Mouse (Mus musculus): Measurements from ENCODE around the gene Tnfsf13.

Gene Tnfsf13

DNA sequence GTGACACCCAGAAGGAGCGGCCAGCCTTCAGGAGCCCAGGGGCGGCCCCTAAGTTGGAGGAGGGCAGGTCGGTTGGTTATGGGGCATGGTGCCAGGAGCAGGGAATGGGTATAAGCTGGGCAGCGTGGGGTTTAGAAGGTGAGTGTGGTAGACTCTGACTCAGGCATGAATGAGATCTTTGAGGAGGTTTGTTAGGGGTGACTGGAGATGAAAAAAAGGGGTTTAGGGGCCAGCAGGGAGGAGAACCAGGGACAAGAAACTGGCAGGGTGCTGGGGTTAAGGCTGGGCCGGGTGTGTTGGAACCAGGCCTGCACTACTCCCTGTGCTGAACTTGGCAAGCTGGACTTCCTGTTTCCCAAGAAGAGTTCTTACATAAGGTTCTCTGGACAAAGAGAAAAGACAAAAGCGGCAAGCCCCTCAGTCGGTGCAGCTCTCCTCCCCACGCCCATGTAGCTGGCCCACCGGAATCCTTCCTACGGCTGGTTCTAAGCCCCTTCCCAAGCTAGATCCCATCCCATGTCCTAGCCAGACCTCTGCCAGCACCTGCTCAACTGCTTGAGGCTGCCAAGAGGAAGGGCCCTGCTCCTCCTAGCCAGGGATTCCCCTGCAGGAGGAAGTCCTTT lies at the start of gene Tnfsf13:
Gene Tnfsf13, minus strand, starts transcription at position 259 of the 623 bp plus-strand sequence.
- CTCF ChIA-PET, result interaction anchor here (0.5 kb wide), 1 partner anchor 27 kb away, joined by 3 read pairs; no protein-coding TSS in a partner anchor

DNA sequence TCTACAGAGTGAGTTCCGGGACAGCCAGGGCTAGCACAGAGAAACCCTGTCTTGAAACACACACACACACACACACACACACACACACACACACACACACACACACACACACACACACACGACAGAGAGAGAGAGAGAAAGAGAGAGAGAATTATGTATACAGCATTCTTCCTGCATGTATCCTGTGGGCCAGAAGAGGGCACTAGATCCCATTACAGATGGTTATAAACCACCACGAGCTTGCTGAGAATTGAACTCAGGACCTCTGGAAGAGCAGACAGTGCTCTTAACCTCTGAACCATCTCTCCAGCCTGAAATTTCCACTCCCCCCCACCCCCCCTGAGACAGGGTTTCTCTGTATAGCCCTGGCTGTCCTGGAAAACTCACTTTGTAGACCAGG lies 45.8 kb upstream of the Tnfsf13 start:
- CTCF ChIA-PET, result interaction anchor here (0.6 to 0.9 kb wide), 4 partner anchors 8 to 204 kb away, joined by 3 to 7 read pairs (median 4); partner anchors contain the start of gene Ybx2

DNA sequence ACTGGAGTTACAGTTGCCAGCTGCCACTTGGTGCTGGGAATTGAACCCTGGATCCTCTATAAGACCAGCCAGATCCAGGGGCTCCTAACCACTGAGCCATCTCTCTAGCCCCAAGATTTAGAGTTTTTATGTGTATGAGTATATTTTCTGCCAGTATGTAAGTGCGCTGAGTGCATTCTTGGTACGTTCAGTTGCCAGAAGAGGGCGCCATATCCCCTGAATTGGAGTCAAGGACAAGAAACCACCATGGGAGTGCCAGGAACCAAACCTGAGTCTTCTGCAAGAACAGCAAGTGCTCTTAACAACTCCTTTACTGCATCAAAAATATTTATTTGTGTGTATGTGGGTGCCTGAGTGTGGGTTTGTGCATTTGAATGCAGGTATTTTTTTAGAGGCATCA lies 43.5 kb upstream of the Tnfsf13 start:
- CTCF ChIA-PET, result interaction anchor here (0.6 to 0.8 kb wide), 4 partner anchors 27 to 461 kb away, joined by 3 read pairs; no protein-coding TSS in a partner anchor

DNA sequence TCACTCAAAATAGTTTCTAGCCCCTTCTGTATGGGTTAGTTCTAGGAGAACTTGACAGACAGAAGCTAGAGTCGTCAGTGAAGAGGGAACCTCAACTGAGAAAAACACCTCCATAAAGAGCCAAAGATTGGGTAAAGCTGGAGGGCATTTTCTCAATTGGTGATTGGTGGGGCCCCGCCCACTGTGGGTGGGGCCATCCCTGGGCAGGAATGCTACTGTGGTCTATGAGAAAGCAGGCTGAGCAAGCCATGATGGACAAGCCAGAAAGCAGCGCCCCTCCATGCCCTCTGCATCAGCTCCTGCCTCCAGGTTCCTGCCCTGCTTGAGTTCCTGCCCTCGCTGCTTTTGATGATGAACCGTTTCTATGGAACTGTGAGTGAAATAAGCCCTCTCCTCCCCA lies 40.4 kb upstream of the Tnfsf13 start:
- CTCF ChIA-PET, result no interaction called here

DNA sequence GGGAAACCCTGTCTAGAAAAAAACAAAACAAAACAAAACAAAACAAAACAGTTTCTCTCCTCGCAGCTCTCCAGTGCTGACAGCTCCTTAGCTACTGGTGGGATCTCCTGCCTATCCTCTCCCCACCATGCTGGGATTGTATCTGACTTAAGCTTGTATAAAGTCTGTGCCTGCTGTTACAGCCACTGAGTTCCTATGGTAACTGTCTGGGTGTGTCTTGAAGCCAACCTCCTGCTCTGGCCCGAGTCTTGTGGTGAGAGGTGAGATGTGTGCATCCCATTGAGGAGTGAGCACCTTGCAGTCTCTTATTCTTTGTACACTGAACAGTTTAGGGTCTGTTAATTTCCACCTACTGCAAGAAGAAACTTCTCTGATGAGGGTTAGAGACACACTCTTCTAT lies 37.5 kb upstream of the Tnfsf13 start:
- CTCF ChIA-PET, result no interaction called here

DNA sequence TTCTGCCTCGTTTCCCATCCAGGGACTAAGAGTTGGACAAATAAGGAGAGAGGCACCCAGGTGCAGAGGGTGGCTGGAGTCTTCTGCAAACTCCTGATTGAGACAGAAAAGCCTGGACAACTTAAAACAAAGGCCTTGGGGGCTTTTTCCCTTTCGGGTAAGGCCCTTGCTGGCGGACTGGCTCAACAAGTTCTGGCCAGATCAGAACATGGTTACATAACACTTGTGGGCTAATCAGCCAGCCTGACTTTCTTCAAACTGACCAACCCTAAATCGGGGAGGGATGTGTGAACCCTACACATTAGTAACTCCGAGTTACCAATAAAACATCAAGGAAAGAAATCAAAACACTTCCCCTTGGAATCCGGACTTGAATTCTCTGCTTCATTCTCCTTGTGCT lies 35.3 kb upstream of the Tnfsf13 start:
- CTCF ChIA-PET, result interaction anchor here (0.6 kb wide), 1 partner anchor 155 kb away, joined by 9 read pairs; no protein-coding TSS in a partner anchor

DNA sequence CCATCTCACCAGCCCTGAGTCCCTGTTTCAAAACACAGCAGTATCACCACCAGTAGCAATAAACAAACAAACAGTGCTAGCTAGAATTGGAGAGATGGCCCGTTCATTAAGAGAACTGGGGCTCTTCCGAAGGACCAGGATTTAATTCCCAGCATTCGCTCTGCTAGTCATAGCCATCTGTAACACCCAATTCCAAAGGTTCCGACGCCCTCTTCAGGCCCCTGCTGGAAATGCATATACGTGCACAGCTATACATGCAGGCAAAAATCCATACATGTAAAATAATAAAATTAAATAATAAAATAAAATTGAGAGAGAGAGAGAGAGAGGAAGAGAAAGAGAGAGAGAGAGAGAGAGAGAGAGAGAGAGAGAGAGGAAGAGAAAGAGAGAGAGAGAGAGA lies 33.8 kb upstream of the Tnfsf13 start:
- CTCF ChIA-PET, result interaction anchor here (0.7 kb wide), 1 partner anchor 68 kb away, joined by 4 read pairs; no protein-coding TSS in a partner anchor

DNA sequence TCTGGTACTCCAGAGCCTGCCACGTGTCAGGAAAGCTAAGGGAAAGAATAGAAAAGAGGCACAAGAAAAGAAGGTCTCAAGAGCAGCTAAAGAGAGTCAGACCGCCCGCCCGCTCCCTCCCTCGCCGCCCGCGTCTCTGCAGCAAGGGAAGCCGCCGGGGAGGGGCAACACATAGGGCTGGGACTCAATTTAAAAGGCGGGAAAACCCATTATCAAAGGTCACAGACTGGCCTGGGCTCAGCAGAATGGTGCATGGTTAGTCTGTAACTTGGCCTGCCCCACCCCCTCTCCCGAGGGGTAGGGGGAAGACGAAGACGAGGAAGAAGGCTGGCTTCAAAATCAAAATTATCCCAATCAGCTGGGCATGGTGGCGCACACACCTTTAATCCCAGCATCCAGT lies 33.1 kb upstream of the Tnfsf13 start:
- CTCF ChIA-PET, result no interaction called here

DNA sequence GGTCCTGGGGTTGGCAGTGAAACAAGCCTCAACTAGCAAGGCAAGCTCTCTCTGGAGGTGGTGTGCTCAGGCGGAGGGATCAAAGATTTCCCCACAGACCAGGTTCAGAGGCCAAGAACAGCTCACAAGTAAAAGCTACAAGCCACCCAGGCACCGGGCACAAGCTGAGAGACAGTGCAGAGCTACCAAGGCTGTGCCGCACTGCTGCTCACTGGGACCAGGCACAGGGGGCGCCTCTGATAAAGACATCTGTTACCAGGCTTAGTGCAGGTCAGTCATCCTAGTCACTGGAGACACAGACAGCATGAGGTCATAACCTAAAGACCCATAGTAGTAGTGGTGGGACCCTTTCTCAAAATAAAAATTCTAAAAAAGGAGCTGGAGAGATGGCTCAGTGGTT lies 31.4 kb upstream of the Tnfsf13 start:
- CTCF ChIA-PET, result no interaction called here

DNA sequence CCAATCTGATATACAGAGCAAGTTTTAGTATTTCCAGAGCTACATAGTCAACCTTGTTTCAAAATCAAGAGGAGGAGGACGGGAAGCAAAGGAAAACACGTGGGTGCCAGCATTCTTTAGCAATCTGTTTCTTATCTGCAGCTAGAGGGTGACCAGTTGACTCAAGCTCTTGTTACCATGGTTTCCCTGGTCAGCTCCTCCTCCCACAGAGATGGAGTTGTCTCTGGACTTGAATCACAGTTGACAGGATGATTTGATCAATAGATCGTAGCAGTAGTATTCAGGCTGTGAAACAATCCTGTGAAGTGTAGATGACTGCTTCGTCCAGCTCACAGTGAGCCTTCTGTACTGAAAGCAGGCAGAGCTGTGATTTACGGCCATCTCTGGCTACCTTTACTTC lies 30.3 kb upstream of the Tnfsf13 start:
- CTCF ChIA-PET, result interaction anchor here (0.6 kb wide), 1 partner anchor 161 kb away, joined by 3 read pairs; no protein-coding TSS in a partner anchor

DNA sequence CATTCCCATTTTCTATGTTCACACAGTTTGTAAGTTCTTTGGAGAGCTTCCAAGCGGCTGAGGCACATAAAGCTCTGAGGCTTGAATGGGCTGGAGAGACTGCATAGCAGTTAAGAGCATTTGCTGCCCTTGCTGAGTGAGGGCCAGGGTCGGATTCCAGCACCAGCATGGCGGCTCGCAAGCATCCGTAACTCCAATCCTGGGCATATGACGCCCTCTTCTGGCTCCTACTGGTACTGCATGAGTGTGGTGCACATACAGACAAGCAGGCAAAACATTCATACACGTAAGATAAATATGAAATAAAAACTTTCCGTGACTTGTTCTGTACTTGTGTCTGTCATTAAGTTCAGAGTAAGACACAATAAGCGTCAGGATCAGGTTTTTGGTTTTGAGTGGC lies 29.9 kb upstream of the Tnfsf13 start:
- CTCF ChIA-PET, result no interaction called here

DNA sequence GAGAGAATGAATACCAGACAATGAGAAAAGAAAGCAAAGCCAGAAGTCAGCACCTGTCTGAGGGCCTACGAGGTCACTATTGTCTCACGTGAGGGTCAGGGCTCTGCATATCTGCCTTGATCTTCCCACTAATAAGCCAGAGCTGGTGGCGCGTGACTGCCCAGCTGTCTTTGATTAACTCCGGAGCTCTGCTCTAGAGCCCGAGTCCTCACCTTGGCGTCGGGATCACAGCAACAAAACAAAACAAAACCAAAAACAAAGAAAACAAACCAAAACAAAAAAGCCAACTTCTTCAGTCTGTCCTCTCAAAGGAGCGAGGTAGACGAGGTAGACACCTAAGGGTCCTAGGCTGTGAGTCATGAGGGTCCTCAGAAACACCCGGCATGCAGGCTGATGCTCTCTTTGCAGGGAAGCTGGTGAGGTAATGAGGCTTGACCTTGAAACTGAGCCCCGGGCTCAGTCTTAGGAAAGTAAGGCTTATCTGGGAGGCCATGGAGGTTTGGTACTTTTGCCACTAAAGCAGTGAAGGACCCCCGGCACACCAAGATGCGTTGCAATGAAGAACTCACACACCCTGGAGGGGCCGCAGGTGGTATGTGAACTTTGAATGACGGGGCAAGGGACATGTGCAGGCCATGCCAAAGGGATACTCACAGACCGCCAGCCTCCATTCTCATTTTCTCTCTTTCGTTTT lies 29.2 kb upstream of the Tnfsf13 start:
- CTCF ChIA-PET, result no interaction called here

DNA sequence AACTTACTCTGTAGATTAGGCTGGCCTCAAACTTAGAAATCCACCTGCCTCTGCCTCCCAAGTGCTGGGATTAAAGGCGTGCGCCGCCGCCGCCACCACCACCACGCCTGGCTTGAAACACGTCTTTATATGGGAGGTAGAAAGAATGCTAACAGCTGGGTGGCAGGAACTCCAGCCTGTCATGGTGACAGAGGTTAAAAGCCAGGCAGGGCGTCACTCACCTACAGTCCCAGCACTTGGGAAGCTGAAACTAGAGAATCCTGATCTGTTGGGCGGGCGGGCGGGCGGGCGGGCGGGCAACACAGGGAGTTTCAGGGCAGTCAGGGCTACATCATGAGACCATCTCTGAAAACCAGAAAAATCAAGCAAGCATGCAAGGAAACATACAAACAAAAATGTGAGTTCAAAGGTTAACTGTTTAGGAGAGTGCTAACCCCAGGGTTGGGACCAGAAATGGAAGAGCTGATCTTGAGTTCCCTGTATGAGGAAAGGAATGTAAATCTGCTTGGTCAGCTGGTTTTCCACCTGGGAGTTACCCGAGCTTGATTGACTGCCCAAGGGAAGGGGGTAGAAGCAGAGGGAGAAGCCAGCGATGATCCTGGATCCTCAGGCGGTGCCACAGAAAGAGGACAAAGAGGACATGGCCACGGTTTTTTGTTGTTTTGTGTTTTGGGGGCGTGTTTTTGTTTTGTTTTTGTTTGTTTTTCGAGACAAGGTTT lies 27.5 kb upstream of the Tnfsf13 start:
- CTCF ChIA-PET, result interaction anchor here (0.6 kb wide), 1 partner anchor 28 kb away, joined by 3 read pairs; the partner anchor contains the start of gene Tnfsf13

DNA sequence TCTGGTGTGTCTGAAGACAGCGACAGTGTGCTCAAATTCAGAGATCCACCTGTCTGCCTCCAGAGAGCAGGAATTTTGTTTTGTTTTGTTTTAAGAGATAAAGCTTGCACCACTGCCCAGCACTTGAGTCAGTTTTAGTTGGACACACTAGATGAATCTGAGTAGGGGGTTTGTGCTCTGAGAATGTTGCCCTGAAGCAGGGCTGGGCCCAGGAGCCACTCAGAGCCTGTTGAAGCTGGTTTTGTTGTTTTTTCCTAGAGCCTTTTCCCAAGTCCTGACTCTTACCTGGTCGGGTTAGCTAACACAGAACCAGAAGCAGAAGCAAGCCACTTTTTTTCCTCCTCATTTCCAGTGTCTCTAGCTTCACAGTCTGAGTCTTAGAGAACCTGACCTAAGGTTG lies 25.5 kb upstream of the Tnfsf13 start:
- CTCF ChIA-PET, result no interaction called here

DNA sequence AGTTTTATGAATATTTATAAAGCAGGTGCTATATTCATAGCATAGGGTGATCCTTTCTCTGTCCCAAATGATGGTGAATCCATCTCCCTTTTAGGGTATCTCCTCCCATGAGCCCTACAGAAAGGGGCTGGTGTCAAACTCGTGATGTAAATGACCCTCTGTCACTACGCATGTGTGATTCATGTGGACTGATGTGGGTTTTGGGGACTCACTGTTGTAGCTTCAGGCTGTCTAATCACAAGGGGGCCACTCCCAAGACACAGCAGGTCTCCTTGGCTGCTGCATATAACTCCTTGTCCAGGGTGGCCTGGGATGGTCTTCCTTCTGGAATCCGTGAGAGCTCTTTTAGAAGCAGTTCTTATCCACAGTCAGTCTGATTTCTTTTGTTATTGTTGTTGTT lies 24.9 kb upstream of the Tnfsf13 start:
- CTCF ChIA-PET, result no interaction called here

DNA sequence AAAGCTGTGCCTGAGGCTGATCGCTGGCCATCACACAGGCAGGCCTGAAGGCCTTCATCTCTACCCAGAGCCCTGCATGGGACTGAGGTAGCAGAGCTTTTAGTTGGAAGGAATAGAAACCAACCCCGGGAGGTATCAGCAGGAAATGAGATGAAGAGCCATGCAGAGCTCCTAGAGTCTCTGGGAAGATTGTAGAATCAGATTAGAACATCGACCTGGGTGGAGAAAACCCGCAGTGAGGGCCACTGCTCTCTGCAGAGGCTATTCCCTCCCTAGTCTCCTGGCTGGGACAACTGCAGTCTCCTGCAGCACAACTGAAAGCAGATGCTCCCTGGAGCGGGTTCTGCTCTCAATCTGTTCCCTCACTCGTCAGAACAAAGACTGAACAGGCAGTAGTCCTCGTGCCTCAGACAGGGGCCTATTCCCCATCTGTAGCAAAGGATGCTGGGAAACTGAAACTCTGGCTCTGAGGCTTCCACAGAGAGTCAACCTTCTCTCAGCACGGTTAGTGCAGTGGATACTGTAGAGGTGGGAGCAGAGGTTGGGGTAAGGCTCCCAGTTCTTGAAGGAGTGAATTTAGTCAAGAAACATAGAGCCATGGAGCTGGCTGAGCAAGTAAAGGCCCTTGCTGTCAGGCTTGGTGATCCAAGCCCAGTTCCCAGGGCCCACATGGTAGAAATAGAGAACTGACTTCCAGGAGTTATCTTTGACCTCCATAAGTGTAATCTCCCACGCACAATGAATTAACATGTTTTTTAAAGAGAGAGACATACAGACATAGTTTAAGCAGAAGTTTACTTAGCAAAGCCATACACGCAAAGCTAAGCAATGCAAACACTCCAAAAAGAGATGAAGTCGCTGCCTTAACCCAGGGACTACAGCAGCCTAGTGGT lies 24.2 kb upstream of the Tnfsf13 start:
- CTCF ChIA-PET, result no interaction called here

DNA sequence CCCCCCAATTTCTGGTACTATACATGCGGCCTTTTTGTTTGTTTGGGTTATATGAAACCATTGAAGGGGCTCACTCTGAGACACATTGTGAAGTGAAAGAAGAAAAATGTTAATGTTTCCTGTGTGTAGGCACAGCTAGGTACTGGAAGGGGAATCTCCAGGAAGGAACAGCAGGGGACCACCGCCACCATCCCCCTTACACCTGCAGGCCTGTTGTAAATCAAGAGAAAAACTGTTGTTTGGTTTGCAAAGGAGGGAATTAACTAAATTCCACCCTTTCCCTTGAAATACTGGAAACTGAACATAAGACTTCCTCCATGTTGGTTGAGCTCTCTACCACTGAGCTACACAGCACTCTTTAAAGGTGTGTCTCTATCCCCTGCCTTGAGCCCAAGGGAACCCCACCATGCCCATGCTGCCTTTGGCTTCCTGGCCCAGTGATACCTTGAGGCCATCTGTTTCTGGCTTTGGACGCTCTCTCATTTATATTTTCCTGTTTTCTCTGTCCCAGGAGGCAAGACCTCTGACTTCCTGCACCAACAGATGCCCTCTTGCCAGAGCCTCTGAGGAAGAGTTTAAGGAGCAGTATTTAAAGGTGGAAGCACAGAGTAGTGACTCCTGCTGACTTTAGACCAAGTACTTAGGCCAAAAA lies 23.2 kb upstream of the Tnfsf13 start:
- CTCF ChIA-PET, result no interaction called here

DNA sequence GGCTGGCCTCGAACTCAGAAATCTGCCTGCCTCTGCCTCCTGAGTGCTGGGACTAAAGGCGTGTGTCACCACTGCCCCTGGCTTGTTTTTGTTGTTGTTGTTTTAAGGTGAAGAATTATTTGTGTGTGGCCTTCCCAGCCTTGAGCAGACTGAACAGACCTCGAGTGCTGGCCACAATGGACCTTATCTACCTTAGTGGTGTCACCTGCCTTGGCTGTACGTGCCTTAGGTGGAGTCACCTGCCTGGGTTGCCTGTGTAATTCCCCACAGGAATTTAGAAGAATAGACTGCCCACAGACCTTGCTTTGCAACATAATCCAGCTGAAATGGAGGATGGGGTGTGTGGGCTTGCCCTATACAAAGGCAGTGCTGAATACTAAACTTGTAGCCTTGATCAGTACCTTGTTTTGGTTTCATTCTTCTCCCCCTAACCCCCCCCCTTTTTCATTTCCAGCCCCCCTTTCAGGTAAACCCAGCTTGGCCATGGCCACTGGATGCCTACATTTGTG lies 22.3 kb upstream of the Tnfsf13 start:
- CTCF ChIA-PET, result no interaction called here

DNA sequence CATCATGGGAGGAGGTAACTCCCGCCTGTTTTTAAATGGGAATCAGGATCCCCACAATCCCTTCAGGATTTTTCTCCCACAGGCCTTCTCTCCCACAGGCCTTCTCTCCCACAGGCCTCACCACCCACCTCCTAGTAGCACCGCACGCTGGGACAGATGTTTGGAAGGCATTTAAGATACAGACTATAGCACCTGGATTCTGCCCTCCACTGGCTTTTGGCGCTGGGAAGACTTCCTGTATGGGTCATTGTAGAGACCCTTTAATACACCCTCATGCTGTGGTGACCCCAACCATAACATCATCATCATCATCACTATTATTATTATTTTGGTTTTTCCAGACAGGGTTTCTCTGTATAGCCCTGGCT lies 21.9 kb upstream of the Tnfsf13 start:
- CTCF ChIA-PET, result no interaction called here

DNA sequence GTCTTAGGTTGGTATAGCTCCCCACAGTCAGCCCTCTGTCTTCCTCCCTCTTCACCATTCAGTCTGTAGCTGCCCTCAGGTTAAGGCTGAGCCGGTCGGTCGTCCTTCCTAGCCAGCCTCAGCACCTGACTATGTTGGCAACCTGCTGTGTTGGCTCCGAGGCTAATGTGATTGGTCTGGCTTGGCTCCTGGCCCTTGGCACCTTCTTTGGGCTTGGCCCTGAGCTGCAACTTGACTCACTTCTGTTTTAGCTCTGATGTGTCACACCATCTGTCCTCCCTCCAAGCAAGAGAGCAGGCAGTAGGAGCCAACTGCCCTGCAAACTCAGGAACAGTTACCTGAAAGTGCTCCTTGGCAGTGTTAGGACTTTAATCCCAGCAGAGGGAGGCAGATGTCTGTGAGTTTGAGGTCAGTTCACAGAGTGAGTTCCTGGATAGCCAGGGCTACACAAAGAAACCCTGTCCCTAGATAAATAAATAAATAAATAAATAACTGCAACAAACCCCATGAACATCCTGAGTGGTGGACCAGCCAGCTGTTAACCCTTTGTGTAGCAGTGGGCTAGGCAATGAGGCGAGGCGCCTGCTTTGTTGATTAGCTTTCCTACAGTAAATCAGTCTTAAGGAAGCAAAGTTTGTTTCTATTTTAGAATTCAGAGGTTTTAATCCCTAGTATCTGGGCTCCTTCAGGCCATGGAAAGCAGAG lies 21.3 kb upstream of the Tnfsf13 start:
- CTCF ChIA-PET, result no interaction called here

Measured in spleen, embryonic (tissue).